Mouse (Mus musculus): Measurements from ENCODE around the gene Sycp1. TPM values are rescaled to one million over a fixed set of nuclear protein-coding genes. Genes with fewer than 3 reads are reported as not detected.

The Sycp1 gene
- total RNA-seq, 2 experiments from 2014 or later, result not detected

Other genes starting within 250 kb of the Sycp1 start
- gene Tspan2, start 201.6 kb downstream of the Sycp1 start, total RNA-seq (2021), result 100 to 1,000 TPM; 160 to 197 TPM
- not detected for gene Tshb, start 153.4 kb downstream of the Sycp1 start, total RNA-seq (2021)
- not detected for gene Nr1h5, start 28.0 kb upstream of the Sycp1 start, total RNA-seq (2021)
- gene Sike1, start 59.6 kb upstream of the Sycp1 start, total RNA-seq (2021), result 10 to 100 TPM; 68.5 to 69.8 TPM
- 100 to 1,000 TPM; 247 to 252 TPM for gene Csde1, start 84.3 kb upstream of the Sycp1 start, total RNA-seq (2021)
- 10 to 100 TPM; 74.9 to 78.8 TPM for gene Nras, start 122.2 kb upstream of the Sycp1 start, total RNA-seq (2021)
- not detected for gene Ampd1, start 137.9 kb upstream of the Sycp1 start, total RNA-seq (2021)
- gene Dennd2c, start 166.5 kb upstream of the Sycp1 start, total RNA-seq (2021), result under 1 TPM; 0.30 to 0.73 TPM
- gene Bcas2, start 235.6 kb upstream of the Sycp1 start, total RNA-seq (2021), result 10 to 100 TPM; 64.6 to 67.7 TPM

Data from layer of hippocampus, postnatal 25 days (tissue).